Mouse (Mus musculus): ENCODE data around the gene Ddx10.

DNA sequence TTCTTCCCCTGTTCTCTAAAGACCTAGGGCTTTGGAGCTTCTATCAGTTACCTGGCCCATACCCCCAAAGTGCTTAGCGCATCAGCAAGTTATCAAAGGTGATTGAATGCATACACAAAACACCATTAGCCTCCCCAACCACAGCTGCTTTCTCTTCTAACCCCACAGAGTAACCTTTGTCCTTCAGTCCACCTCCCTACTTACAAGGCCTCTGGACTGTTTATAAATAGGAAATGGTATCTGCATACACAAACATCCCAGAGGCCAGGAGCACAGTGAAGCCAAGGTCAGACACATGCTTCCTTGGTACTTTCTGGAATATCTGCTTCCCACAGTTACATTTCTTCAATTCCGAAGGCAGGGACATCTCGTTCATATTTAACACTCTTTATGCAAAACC, 173.4 kb downstream of the Ddx10 start:
- TF ChIP-seq CTCF (IDR thresholded peaks at IDR 0.05; ENCODE audit: insufficient read depth, low read length), result no peak
- TF ChIP-seq POLR2A (IDR thresholded peaks at IDR 0.05; ENCODE audit: borderline replicate concordance, extremely low read depth, low read depth, low read length), result no peak

Measured in lung, adult 2 months (tissue).